Mouse (Mus musculus): Measurements from ENCODE around the gene Dst. TPM values are rescaled to one million over a fixed set of nuclear protein-coding genes. Genes with fewer than 3 reads are reported as not detected.

Gene Dst
- total and polyA plus RNA-seq, 3 experiments = 9.1 to 28.0 (median 20.5) TPM

DNA sequence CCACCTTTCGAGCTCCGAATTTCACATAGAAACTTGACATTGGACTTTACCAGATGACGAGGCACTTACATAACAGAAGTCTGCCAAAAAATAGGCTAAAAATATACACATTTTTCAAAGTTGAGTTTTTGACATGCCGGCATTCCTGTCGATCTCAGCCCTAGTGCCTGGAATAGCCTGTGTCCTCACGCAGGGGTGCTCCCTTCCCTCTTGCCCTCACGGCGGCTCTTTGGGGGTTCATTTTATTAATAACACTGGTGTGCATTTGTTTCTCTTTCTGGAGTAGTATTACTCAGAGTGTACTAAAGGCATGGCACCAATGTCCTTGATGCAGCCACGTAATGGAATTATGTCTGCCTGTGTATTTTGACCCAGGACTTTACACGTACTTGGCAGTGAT lies 146.9 kb downstream of the Dst start:
- no peak for DNase-seq (ENCODE audit: extremely low read depth)
- dilution Hi-C loops (cut with MboI; ENCODE audit: extremely low pct_ligation_motif_present, extremely low pct_unique_long_range_greater_than_20kb, low sequenced_read_pairs) (no loop called here), in situ Hi-C loops (cut with MboI; ENCODE audit: low pct_ligation_motif_present, low pct_unique_long_range_greater_than_20kb, low sequenced_read_pairs) (no loop called here)
- Histone ChIP-seq H3K9me3 (replicated peaks; ENCODE audit: low read length) (no peaks in the 10 kb centered on the region), H3K9ac (ENCODE audit: insufficient read depth, low read depth) (no peak overlapping the region), H3K4me2 (ENCODE audit: insufficient read depth, low read depth, poor library complexity, severe bottlenecking) (no peak overlapping the region), H3K27me3 (replicated peaks) (no peaks in the 10 kb centered on the region), H3K79me2 (replicated peaks; ENCODE audit: control insufficient read depth, extremely low read depth, insufficient read depth, poor library complexity, severe bottlenecking) (no peaks in the 10 kb centered on the region), H3K27ac (ENCODE audit: insufficient read depth, low read depth) (no peak overlapping the region), H3K36me3 (replicated peaks in 1 of 2; ENCODE audit: control insufficient read depth in 1 of 2, insufficient read depth in 1 of 2, low read length in 1 of 2) (peaks cover 0 to 8% of the 10 kb centered on the region in 2 experiments), H3K4me1 (ENCODE audit: control insufficient read depth in 1 of 2, insufficient read depth in 2 of 2) (peaks cover 0 to 7% of the 10 kb centered on the region in 2 experiments; a peak in 2 of 4 replicates), H3K4me3 (replicated peaks in 1 of 3; ENCODE audit: low read depth in 2 of 3, low read length in 2 of 3, poor library complexity in 1 of 3) (no peak overlapping the region)
- TF ChIP-seq BHLHE40 (IDR thresholded peaks at IDR 0.05; ENCODE audit: low read depth, low read length) (no peak), MAX (IDR thresholded peaks at IDR 0.05; ENCODE audit: low read length) (no peak), IRF4 (IDR thresholded peaks at IDR 0.05; ENCODE audit: low read depth, low read length) (no peak)

DNA sequence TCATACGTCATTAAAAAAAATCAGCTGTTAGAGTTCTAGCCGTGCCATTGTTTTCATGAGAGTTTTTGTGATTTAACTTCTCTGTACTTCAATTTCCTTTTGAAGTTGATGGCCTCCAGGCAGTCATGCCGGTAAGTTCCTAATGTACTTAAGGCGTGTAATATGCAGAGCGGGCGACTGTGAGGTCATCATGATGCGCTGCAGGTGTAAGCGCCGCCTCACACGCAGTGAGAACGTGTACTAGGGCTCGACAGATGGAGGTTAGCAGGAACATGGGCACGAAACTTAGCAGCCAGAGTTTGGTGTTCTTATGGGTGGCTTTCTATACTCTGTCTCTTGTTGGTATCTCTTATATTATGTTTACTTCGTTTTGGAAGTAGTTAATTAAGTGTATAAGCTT lies 148.6 kb downstream of the Dst start:
- H3K36me3 ChIP-seq (replicated peaks in 1 of 2; ENCODE audit: control insufficient read depth in 1 of 2, insufficient read depth in 1 of 2, low read length in 1 of 2) = peaks cover 0 to 6% of the 10 kb centered on the region in 2 experiments
- H3K9ac ChIP-seq (ENCODE audit: insufficient read depth, low read depth) = no peak overlapping the region
- DNase-seq (ENCODE audit: extremely low read depth) = no peak
- in situ Hi-C loops (cut with MboI; ENCODE audit: low pct_ligation_motif_present, low pct_unique_long_range_greater_than_20kb, low sequenced_read_pairs) = no loop called here
- H3K79me2 ChIP-seq (replicated peaks; ENCODE audit: control insufficient read depth, extremely low read depth, insufficient read depth, poor library complexity, severe bottlenecking) = no peaks in the 10 kb centered on the region
- peaks cover 0 to 11% of the 10 kb centered on the region in 2 experiments; a peak in 2 of 4 replicates for H3K4me1 ChIP-seq (ENCODE audit: control insufficient read depth in 1 of 2, insufficient read depth in 2 of 2)
- H3K9me3 ChIP-seq (replicated peaks; ENCODE audit: low read length) = no peaks in the 10 kb centered on the region
- H3K27me3 ChIP-seq (replicated peaks) = no peaks in the 10 kb centered on the region
- no peak overlapping the region for H3K4me3 ChIP-seq (replicated peaks in 1 of 3; ENCODE audit: low read depth in 2 of 3, low read length in 2 of 3, poor library complexity in 1 of 3)
- H3K4me2 ChIP-seq (ENCODE audit: insufficient read depth, low read depth, poor library complexity, severe bottlenecking) = no peak overlapping the region
- no peak for TF ChIP-seq ZKSCAN1 (IDR thresholded peaks at IDR 0.05; ENCODE audit: borderline replicate concordance, low read depth, low read length)
- no peak for TF ChIP-seq POLR2AphosphoS2 (IDR thresholded peaks at IDR 0.05; ENCODE audit: low read depth, low read length)
- TF ChIP-seq JUND (conservative IDR thresholded peaks at IDR 0.05; ENCODE audit: low read depth, low read length) = no peak
- no peak for TF ChIP-seq EP300 (IDR thresholded peaks at IDR 0.05; ENCODE audit: low read length)
- H3K27ac ChIP-seq (ENCODE audit: insufficient read depth, low read depth) = no peak overlapping the region
- dilution Hi-C loops (cut with MboI; ENCODE audit: extremely low pct_ligation_motif_present, extremely low pct_unique_long_range_greater_than_20kb, low sequenced_read_pairs) = no loop called here

DNA sequence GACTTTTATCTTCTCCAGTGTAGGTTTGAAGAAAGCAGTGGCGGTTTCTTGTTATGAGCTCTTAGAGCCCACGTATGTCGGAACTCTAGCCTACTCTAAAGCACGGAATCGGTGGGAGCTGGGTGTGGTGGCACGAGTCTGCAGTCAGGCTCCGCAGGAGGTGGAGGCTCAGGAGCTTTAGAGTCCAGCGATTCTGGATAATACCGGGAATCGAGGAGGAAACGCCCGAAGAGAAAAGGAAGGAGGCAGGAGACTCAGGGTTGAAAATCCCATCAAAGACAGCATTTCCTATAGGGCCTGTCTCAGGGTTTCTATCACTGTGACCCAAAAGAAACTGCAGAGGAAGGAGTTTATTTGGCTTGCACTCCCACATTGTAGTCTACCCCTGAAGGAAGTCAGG lies 151.2 kb downstream of the Dst start:
- H3K9me3 ChIP-seq (replicated peaks; ENCODE audit: low read length) = no peaks in the 10 kb centered on the region
- H3K9ac ChIP-seq (ENCODE audit: insufficient read depth, low read depth) = no peak overlapping the region
- in situ Hi-C loops (cut with MboI; ENCODE audit: low pct_ligation_motif_present, low pct_unique_long_range_greater_than_20kb, low sequenced_read_pairs) = no loop called here
- H3K4me3 ChIP-seq (replicated peaks in 1 of 3; ENCODE audit: low read depth in 2 of 3, low read length in 2 of 3, poor library complexity in 1 of 3) = no peak overlapping the region
- dilution Hi-C loops (cut with MboI; ENCODE audit: extremely low pct_ligation_motif_present, extremely low pct_unique_long_range_greater_than_20kb, low sequenced_read_pairs) = no loop called here
- TF ChIP-seq CHD1 (IDR thresholded peaks at IDR 0.05; ENCODE audit: low read depth, low read length) (no peak), TBP (conservative IDR thresholded peaks at IDR 0.05; ENCODE audit: low read depth, low read length) (no peak), SIN3A (IDR thresholded peaks at IDR 0.05; ENCODE audit: low read length) (no peak), RCOR1 (conservative IDR thresholded peaks at IDR 0.05; ENCODE audit: low read depth, low read length) (no peak), E2F4 (IDR thresholded peaks at IDR 0.05; ENCODE audit: insufficient replicate concordance, low read depth, low read length) (no peak), ZMIZ1 (IDR thresholded peaks at IDR 0.05; ENCODE audit: low read depth, low read length) (no peak), CTCF (conservative IDR thresholded peaks at IDR 0.05 in 1 of 2, IDR thresholded peaks at IDR 0.05 in 1 of 2; ENCODE audit: low read depth in 2 of 2, low read length in 2 of 2) (no peak), MAFK (IDR thresholded peaks at IDR 0.05; ENCODE audit: insufficient replicate concordance, low read length) (no peak), MAX (IDR thresholded peaks at IDR 0.05; ENCODE audit: low read length) (no peak), POLR2A (IDR thresholded peaks at IDR 0.05; ENCODE audit: low read depth, low read length) (no peak), MXI1 (IDR thresholded peaks at IDR 0.05; ENCODE audit: low read depth, low read length) (no peak), MAZ (IDR thresholded peaks at IDR 0.05; ENCODE audit: low read depth, low read length) (no peak), POLR2AphosphoS2 (IDR thresholded peaks at IDR 0.05; ENCODE audit: low read depth, low read length) (no peak), UBTF (IDR thresholded peaks at IDR 0.05; ENCODE audit: low read depth, low read length) (no peak), ELF1 (IDR thresholded peaks at IDR 0.05; ENCODE audit: low read depth, low read length) (no peak), PAX5 (IDR thresholded peaks at IDR 0.05; ENCODE audit: low read length) (no peak), RAD21 (IDR thresholded peaks at IDR 0.05; ENCODE audit: low read depth, low read length) (no peak)
- H3K79me2 ChIP-seq (replicated peaks; ENCODE audit: control insufficient read depth, extremely low read depth, insufficient read depth, poor library complexity, severe bottlenecking) = no peaks in the 10 kb centered on the region
- H3K4me2 ChIP-seq (ENCODE audit: insufficient read depth, low read depth, poor library complexity, severe bottlenecking) = no peak overlapping the region
- H3K4me1 ChIP-seq (ENCODE audit: control insufficient read depth in 1 of 2, insufficient read depth in 2 of 2) = peaks cover 0 to 11% of the 10 kb centered on the region in 2 experiments; a peak in 2 of 4 replicates
- H3K27me3 ChIP-seq (replicated peaks) = no peaks in the 10 kb centered on the region
- no peak for DNase-seq (ENCODE audit: extremely low read depth)
- H3K27ac ChIP-seq (ENCODE audit: insufficient read depth, low read depth) = no peak overlapping the region
- H3K36me3 ChIP-seq (replicated peaks in 1 of 2; ENCODE audit: control insufficient read depth in 1 of 2, insufficient read depth in 1 of 2, low read length in 1 of 2) = peaks cover 0 to 6% of the 10 kb centered on the region in 2 experiments
